Mouse (Mus musculus): ENCODE data around the gene Fnbp1l.

DNA sequence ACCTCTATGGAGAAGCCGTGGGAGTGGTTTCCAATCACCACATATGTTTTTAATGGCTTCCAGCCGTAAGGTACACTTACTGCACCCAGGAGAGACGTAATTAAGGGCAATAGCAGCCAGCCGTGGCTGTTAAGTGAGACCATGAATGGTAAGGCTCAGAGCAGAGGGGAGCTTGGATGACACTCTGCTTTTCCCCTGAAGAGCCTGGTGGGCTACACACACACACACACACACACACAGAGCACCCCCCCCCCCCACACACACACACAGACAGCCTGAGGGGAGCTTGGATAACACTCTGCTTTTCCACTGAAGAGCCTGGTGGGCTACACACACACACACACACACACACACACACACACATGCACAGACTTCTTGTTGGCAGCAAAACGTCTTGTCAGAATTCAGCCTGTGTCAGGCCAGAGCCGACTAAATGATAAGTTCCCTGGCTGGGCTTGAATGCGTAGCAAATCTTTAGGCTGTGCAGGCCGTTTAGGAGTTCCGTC lies 101.2 kb downstream of the Fnbp1l start:
- TF ChIP-seq CTCF (IDR thresholded peaks at IDR 0.05; ENCODE audit: extremely low read depth, insufficient read depth, low read length): no peak
- no peak for TF ChIP-seq POLR2A (IDR thresholded peaks at IDR 0.05; ENCODE audit: extremely low read depth, insufficient read depth, low read length)

All from cortical plate, adult 2 months (tissue).